Mouse (Mus musculus): ENCODE results near the gene Myl7. TPM values are rescaled to one million over a fixed set of nuclear protein-coding genes. Genes with fewer than 3 reads are reported as not detected.

The Myl7 gene
- total RNA-seq, 2 experiments from 2014 or later: not detected

GRCm38 (mm10) chr11:5855902-5856301 lies 42.7 kb downstream of the Myl7 start:
- peak; percentile 52 to 58 for DNase-seq (ENCODE audit: low spot score in 2 of 2)
- peak overlapping the region; percentile 74 for H3K27ac ChIP-seq
- no peak; the same call in 1 of the 2 replicates for TF ChIP-seq CTCF (conservative IDR thresholded peaks at IDR 0.05)
- H3K4me3 ChIP-seq: no peak overlapping the region

DNA sequence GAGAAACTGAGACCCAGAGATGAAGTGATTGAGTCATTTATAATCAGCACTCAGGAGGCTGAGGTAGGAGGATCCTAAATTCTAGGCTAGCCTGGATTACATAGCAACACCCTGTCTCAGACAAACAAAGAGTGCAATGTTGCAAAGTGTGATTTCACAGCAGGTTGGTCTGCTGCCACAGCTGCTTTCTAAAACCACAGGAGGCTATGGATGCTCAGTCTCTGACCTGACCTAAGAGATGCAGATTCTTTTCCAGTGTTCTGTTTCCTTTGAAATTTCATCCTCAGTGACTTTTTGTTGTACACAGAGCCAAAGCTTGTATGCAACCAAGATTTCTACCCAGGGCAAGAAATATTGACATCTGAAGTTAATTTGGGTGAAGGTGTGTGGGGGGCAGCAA lies 43.1 kb downstream of the Myl7 start:
- no peak overlapping the region for H3K4me3 ChIP-seq
- TF ChIP-seq CTCF (conservative IDR thresholded peaks at IDR 0.05): no peak
- no peak for DNase-seq (ENCODE audit: low spot score in 2 of 2)
- H3K27ac ChIP-seq: peak overlapping the region; percentile 74; the same call in 1 of the 2 replicates

- no peak for TF ChIP-seq CTCF (conservative IDR thresholded peaks at IDR 0.05)
- DNase-seq (ENCODE audit: low spot score in 2 of 2): no peak
- Histone ChIP-seq H3K4me3 (no peak overlapping the region), H3K27ac (no peak overlapping the region)
These were observed 46.3 kb downstream of the Myl7 start for GRCm38 (mm10) chr11:5852314-5852713.

GRCm38 (mm10) chr11:5851021-5851736 lies 47.4 kb downstream of the Myl7 start:
- no peak for TF ChIP-seq CTCF (conservative IDR thresholded peaks at IDR 0.05)
- H3K4me3 ChIP-seq: no peak overlapping the region
- DNase-seq (ENCODE audit: low spot score in 2 of 2): no peak

GRCm38 (mm10) chr11:5850452-5850851 lies 48.1 kb downstream of the Myl7 start:
- H3K27ac ChIP-seq: no peak overlapping the region
- DNase-seq (ENCODE audit: low spot score in 2 of 2): no peak
- H3K4me3 ChIP-seq: no peak overlapping the region
- TF ChIP-seq CTCF (conservative IDR thresholded peaks at IDR 0.05): no peak

More at GRCm38 (mm10) chr11:5851021-5851736, 47.4 kb downstream of the Myl7 start:
- no peak overlapping the region for H3K27ac ChIP-seq

GRCm38 (mm10) chr11:5849316-5849715 lies 49.3 kb downstream of the Myl7 start:
- no peak for TF ChIP-seq CTCF (conservative IDR thresholded peaks at IDR 0.05)
- no peak for DNase-seq (ENCODE audit: low spot score in 2 of 2)
- Histone ChIP-seq H3K4me3 (no peak overlapping the region), H3K27ac (peak overlapping the region; percentile 15; the same call in 1 of the 2 replicates)

- H3K27ac ChIP-seq: peak overlapping the region; percentile 15; the same call in 1 of the 2 replicates
- DNase-seq (ENCODE audit: low spot score in 2 of 2): peak; percentile 69 to 78
- no peak for TF ChIP-seq CTCF (conservative IDR thresholded peaks at IDR 0.05)
- H3K4me3 ChIP-seq: no peak overlapping the region
These were observed 49.8 kb downstream of the Myl7 start for GRCm38 (mm10) chr11:5848741-5849140.

- no peak overlapping the region for H3K4me3 ChIP-seq
- DNase-seq (ENCODE audit: low spot score in 2 of 2): no peak
- TF ChIP-seq CTCF (conservative IDR thresholded peaks at IDR 0.05): no peak
- H3K27ac ChIP-seq: no peak overlapping the region
These were observed 51.8 kb downstream of the Myl7 start for GRCm38 (mm10) chr11:5846639-5847345.

Other genes with a start within 250 kb of the Myl7 start
- 10 to 100 TPM; 57.3 to 61.4 TPM for gene Mrps24, start 183.1 kb downstream of the Myl7 start, total RNA-seq (2021)
- gene Urgcp, start 136.4 kb downstream of the Myl7 start, total RNA-seq (2021): 10 to 100 TPM; 65.3 to 67.2 TPM
- gene Dbnl, start 110.3 kb downstream of the Myl7 start, total RNA-seq (2021): 10 to 100 TPM; 74.6 to 80.0 TPM
- 10 to 100 TPM; 14.7 to 16.2 TPM for gene Pgam2, start 95.0 kb downstream of the Myl7 start, total RNA-seq (2021)
- 10 to 100 TPM; 14.1 to 15.5 TPM for gene Polm, start 60.8 kb downstream of the Myl7 start, total RNA-seq (2021)
- gene Aebp1, start 36.8 kb downstream of the Myl7 start, total RNA-seq (2021): 1 to 10 TPM; 6.2 to 9.1 TPM
- 10 to 100 TPM; 19.8 to 23.2 TPM for gene Pold2, start 20.5 kb downstream of the Myl7 start, total RNA-seq (2021)
- 1 to 10 TPM; 2.4 to 3.3 TPM for gene Gck, start 51.3 kb upstream of the Myl7 start, total RNA-seq (2021)
- gene Ykt6, start 56.9 kb upstream of the Myl7 start, total RNA-seq (2021): 10 to 100 TPM; 63.4 to 71.4 TPM
- gene Camk2b, start 167.6 kb upstream of the Myl7 start, total RNA-seq (2021): 1,000 to 10,000 TPM; 1,149 to 1,215 TPM

Measured in layer of hippocampus, adult 2 months (tissue).